Mouse (Mus musculus) intestine, embryonic 16.5 days (tissue): ENCODE data around the gene Wwtr1. TPM values are rescaled to one million over a fixed set of nuclear protein-coding genes. Genes with fewer than 3 reads are reported as not detected.

ENCODE experiments used
- ATAC-seq: fragments of 200-750 bp; cut with Nextera tagmentation; 2 replicates; pipeline ENCODE4 v1.8.0; 2017; ENCODE audit warnings: moderate TSS enrichment, moderate library complexity
- H3K27ac ChIP-seq: fragments of 300-500 bp; sonication (generic); 2 replicates; pipeline ENCODE4 v1.5.1; 2014; ENCODE audit warnings: mild to moderate bottlenecking, low read length
- H3K27me3 ChIP-seq: fragments of 300-500 bp; sonication (generic); replicated peaks from 2 replicates; pipeline ENCODE4 v1.6.1; 2014; ENCODE audit warnings: low read length, control low read depth, mixed read lengths; ENCODE audit not compliant: control insufficient read depth, insufficient read depth
- H3K36me3 ChIP-seq: fragments of 300-500 bp; sonication (generic); 2 replicates; pipeline ENCODE4 v1.6.1; 2014; ENCODE audit warnings: low read length, control low read depth; ENCODE audit not compliant: control insufficient read depth, insufficient read depth
- H3K4me1 ChIP-seq: fragments of 300-500 bp; sonication (generic); 2 replicates; pipeline ENCODE4 v1.6.1; 2014; ENCODE audit warnings: low read length, control low read depth, mixed read lengths; ENCODE audit not compliant: control insufficient read depth, insufficient read depth
- H3K4me2 ChIP-seq: fragments of 300-500 bp; sonication (generic); 2 replicates; pipeline ENCODE4 v1.6.1; 2014; ENCODE audit warnings: low read depth, low read length, control low read depth
- H3K4me3 ChIP-seq: fragments of 300-500 bp; sonication (generic); 2 replicates; pipeline ENCODE4 v1.5.1; 2014; ENCODE audit warnings: mild to moderate bottlenecking, low read length
- H3K9ac ChIP-seq: fragments of 300-500 bp; sonication (generic); 2 replicates; pipeline ENCODE4 v1.6.1; 2014; ENCODE audit warnings: low read depth, low read length
- H3K9me3 ChIP-seq: fragments of 300-500 bp; sonication (generic); 2 replicates; pipeline ENCODE4 v1.6.1; 2016; ENCODE audit warnings: low read length, control low read depth; ENCODE audit not compliant: control insufficient read depth
- WGBS: fragments of 180-500 bp; shearing (Covaris S2); extraction: QIAGEN DNeasy Blood & Tissue Kit; methylation state at CpG from one replicate; pipeline ENCODE4 v1.1.7; 2014; 5-methylcytosine and 5-hydroxymethylcytosine counted together
- polyA plus RNA-seq: library from polyadenylated mRNA; unstranded; fragments of >200 nt; fragmentation: Nextera tagmentation; extraction: Ambion mirVana; gene quantifications from 2 replicates; pipeline ENCODE4 v1.2.1, GENCODE M21; 2015

Gene Wwtr1
- polyA plus RNA-seq, 1 experiment from 2014 or later = 13.5 TPM

DNA sequence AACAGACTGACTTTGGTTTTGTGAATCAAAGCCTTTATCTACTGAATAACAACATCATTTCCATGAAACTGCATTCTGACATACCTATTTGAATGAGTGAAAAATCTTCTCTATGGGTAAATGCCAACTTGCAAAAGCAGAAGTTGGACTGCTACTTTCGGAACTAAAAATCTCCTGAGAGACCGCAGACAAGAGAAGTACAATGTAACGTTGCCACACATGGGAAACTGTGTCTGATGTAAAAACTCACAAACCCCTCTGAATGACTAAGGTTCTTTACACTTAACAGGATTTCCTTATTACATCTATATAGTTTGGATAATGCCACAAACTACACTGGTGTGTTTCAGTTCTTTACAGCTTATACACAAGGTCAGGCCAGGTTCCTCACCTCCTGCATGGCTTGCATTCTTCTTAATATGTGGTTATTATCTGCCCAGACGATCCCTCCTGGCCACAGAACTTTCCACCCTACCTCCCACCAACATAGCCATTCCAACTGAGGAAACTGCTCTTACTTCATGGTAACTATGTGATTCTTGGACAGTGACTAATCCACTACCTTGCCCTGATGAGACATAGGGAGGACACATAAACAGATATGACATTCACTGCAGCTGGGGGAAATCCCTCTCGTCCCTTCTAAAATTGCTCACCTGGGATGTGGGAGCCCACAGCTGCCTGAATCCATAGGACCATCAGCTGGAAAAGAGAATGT lies 25.1 kb downstream of the Wwtr1 start:
- Histone ChIP-seq H3K9ac (no peak overlapping the region), H3K4me2 (no peak overlapping the region), H3K4me1 (no peaks in the 10 kb centered on the region), H3K27ac (no peak overlapping the region), H3K4me3 (no peak overlapping the region), H3K9me3 (no peaks in the 10 kb centered on the region), H3K27me3 (no peaks in the 10 kb centered on the region), H3K36me3 (no peaks in the 10 kb centered on the region)
- 83% methylated on average over 5 of the region's 5 CpGs for WGBS
- ATAC-seq = no peak

GRCm38 (mm10) chr3:57544154-57544553 lies 31.6 kb downstream of the Wwtr1 start:
- Histone ChIP-seq H3K27ac (peak overlapping the region; percentile 5; the same call in 1 of the 2 replicates), H3K4me3 (no peak overlapping the region), H3K9me3 (no peaks in the 10 kb centered on the region), H3K27me3 (no peaks in the 10 kb centered on the region), H3K4me1 (no peaks in the 10 kb centered on the region), H3K36me3 (no peaks in the 10 kb centered on the region), H3K9ac (no peak overlapping the region), H3K4me2 (no peak overlapping the region)
- no peak for ATAC-seq
- 66% methylated on average over 9 of the region's 9 CpGs for whole genome bisulfite sequencing

GRCm38 (mm10) chr3:57542848-57543380 lies 32.8 kb downstream of the Wwtr1 start:
- Histone ChIP-seq H3K9me3 (no peaks in the 10 kb centered on the region), H3K4me2 (no peak overlapping the region), H3K36me3 (no peaks in the 10 kb centered on the region), H3K27me3 (no peaks in the 10 kb centered on the region), H3K4me3 (no peak overlapping the region), H3K4me1 (no peaks in the 10 kb centered on the region), H3K27ac (no peak overlapping the region), H3K9ac (no peak overlapping the region)
- ATAC-seq = no peak

GRCm38 (mm10) chr3:57541205-57541604 lies 34.5 kb downstream of the Wwtr1 start:
- Histone ChIP-seq H3K36me3 (no peaks in the 10 kb centered on the region), H3K4me1 (no peaks in the 10 kb centered on the region), H3K4me2 (no peak overlapping the region), H3K27ac (no peak overlapping the region), H3K9me3 (no peaks in the 10 kb centered on the region), H3K4me3 (no peak overlapping the region), H3K27me3 (no peaks in the 10 kb centered on the region), H3K9ac (no peak overlapping the region)
- ATAC-seq = no peak
- 55% methylated on average over 7 of the region's 7 CpGs for WGBS

GRCm38 (mm10) chr3:57540474-57540873 lies 35.2 kb downstream of the Wwtr1 start:
- no peaks in the 10 kb centered on the region for H3K9me3 ChIP-seq
- no peaks in the 10 kb centered on the region for H3K36me3 ChIP-seq
- H3K4me1 ChIP-seq = no peaks in the 10 kb centered on the region
- no peak overlapping the region for H3K9ac ChIP-seq
- ATAC-seq = no peak
- no peak overlapping the region for H3K4me3 ChIP-seq
- H3K4me2 ChIP-seq = no peak overlapping the region
- no peak overlapping the region for H3K27ac ChIP-seq
- no peaks in the 10 kb centered on the region for H3K27me3 ChIP-seq
- 40% methylated on average over 2 of the region's 2 CpGs for WGBS

DNA sequence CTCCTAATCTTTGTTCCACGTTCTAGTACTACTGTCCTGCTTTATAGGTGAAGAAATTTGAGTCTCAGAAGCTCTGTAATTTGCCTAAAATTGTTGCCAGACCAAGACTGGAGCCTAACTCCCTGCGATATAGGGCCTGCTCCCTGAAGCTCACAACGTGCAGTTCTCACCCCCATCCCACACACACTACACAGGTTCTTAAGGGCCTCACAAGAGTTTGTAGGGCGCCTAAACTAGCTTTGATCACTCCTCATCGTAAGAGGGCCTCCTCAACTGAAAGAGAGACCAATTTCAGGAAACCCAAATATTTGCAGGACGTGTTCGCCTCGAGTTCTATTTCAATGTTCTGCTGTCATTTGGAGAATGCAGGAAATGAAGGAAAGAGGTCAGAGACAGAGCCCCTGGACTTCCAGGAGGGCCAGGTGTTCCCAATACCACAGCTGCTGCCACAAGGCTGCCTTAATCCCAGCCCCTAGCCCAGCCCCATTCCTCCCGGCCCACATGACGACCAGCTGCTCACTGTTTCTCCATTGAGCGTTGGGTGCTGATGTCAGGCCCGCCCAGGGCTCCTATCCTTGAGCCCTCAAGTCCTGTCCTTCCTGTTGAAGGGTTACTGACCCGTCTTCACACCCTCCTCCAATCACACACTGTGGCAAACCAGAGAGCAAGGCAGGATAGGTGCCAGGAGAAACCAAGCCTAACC lies 40.1 kb downstream of the Wwtr1 start:
- WGBS = 53% methylated on average over 13 of the region's 13 CpGs
- ATAC-seq = no peak

GRCm38 (mm10) chr3:57534450-57534849 lies 41.3 kb downstream of the Wwtr1 start:
- Histone ChIP-seq H3K9ac (no peak overlapping the region), H3K27ac (no peak overlapping the region), H3K4me3 (no peak overlapping the region), H3K36me3 (no peaks in the 10 kb centered on the region), H3K9me3 (no peaks in the 10 kb centered on the region), H3K4me2 (no peak overlapping the region), H3K27me3 (no peaks in the 10 kb centered on the region), H3K4me1 (no peaks in the 10 kb centered on the region)
- WGBS = 70% methylated on average over 6 of the region's 6 CpGs
- no peak for ATAC-seq

More for the DNA sequence above, 40.1 kb downstream of the Wwtr1 start:
- Histone ChIP-seq H3K4me2 (no peak overlapping the region), H3K27me3 (no peaks in the 10 kb centered on the region), H3K4me1 (no peaks in the 10 kb centered on the region), H3K36me3 (no peaks in the 10 kb centered on the region), H3K27ac (no peak overlapping the region), H3K4me3 (no peak overlapping the region), H3K9ac (no peak overlapping the region), H3K9me3 (no peaks in the 10 kb centered on the region)

DNA sequence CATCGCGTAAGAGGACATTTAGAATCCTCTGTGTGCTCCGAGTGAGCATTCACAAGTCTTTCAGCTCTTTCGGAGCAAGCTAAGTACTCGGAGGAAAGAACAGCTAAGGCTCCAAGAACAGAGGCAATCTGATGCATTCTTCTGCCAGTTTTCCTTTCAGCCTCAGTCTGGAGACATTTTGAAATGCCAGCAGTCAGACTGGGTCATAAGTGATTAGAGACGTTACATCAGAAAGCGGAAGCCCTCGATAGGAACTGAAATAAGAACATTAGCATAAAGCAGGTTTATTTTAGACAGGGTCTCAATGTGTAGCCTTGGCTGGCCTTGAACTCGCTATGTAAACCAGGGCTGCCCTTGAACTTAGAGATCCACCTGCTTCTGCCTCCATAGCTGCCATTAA lies 41.8 kb downstream of the Wwtr1 start:
- H3K4me3 ChIP-seq = no peak overlapping the region
- H3K4me1 ChIP-seq = no peaks in the 10 kb centered on the region
- H3K27me3 ChIP-seq = no peaks in the 10 kb centered on the region
- no peaks in the 10 kb centered on the region for H3K36me3 ChIP-seq
- 82% methylated on average over 9 of the region's 9 CpGs for WGBS
- H3K27ac ChIP-seq = no peak overlapping the region
- H3K9me3 ChIP-seq = no peaks in the 10 kb centered on the region
- no peak overlapping the region for H3K4me2 ChIP-seq
- ATAC-seq = no peak
- H3K9ac ChIP-seq = no peak overlapping the region

GRCm38 (mm10) chr3:57532991-57533725 lies 42.6 kb downstream of the Wwtr1 start:
- WGBS = 87% methylated on average over 9 of the region's 9 CpGs
- Histone ChIP-seq H3K27ac (no peak overlapping the region), H3K36me3 (no peaks in the 10 kb centered on the region), H3K27me3 (no peaks in the 10 kb centered on the region), H3K4me3 (no peak overlapping the region), H3K9ac (no peak overlapping the region), H3K9me3 (no peaks in the 10 kb centered on the region), H3K4me1 (no peaks in the 10 kb centered on the region), H3K4me2 (no peak overlapping the region)
- no peak for ATAC-seq
